Mouse (Mus musculus) urinary bladder, postnatal 14 days (tissue): ENCODE measurements at regions not wholly inside any gene's neighbourhood (a gene's known extent, or its start where the extent isn't known, plus 50 kb on each side); places are given as distances from the start of the nearest gene placed in this dataset.

Source experiments
- DNase-seq: peaks from one replicate; pipeline ENCODE4 v3.0.0; 2021; ENCODE audit warnings: low spot score

GRCm38 (mm10) chr8:44094818-44095217, 385.0 kb upstream of the Adam34 start:
- no peak for DNase-seq

GRCm38 (mm10) chr8:44093491-44093890, 383.6 kb upstream of the Adam34 start:
- DNase-seq, result no peak

GRCm38 (mm10) chr8:44082057-44082456, 372.2 kb upstream of the Adam34 start:
- no peak for DNase-seq

- no peak for DNase-seq
Observed at GRCm38 (mm10) chr8:44058846-44059245, 349.0 kb upstream of the Adam34 start.

GRCm38 (mm10) chr8:44042572-44043355, 332.9 kb upstream of the Adam34 start:
- DNase-seq, result no peak

- no peak for DNase-seq
Observed at GRCm38 (mm10) chr8:44034211-44034610, 324.4 kb upstream of the Adam34 start.

GRCm38 (mm10) chr8:44031376-44031775, 321.5 kb upstream of the Adam34 start:
- no peak for DNase-seq

GRCm38 (mm10) chr8:44030972-44031371, 321.1 kb upstream of the Adam34 start:
- no peak for DNase-seq

- DNase-seq, result no peak
Observed at GRCm38 (mm10) chr8:44027738-44028137, 317.9 kb upstream of the Adam34 start.

- DNase-seq, result peak; percentile 36
Observed at GRCm38 (mm10) chr8:44025926-44026325, 316.1 kb upstream of the Adam34 start.

GRCm38 (mm10) chr8:44024028-44024427, 314.2 kb upstream of the Adam34 start:
- DNase-seq, result no peak
